Mouse (Mus musculus) heart, embryonic 11.5 days (tissue): Measurements from ENCODE around the gene Siah2. TPM values are rescaled to one million over a fixed set of nuclear protein-coding genes. Genes with fewer than 3 reads are reported as not detected.

Experiments used
- ATAC-seq: fragments of 200-750 bp; cut with Nextera tagmentation; replicated peaks from 2 replicates; pipeline ENCODE4 v1.8.0; 2017; ENCODE audit warnings: moderate library complexity; ENCODE audit not compliant: insufficient number of reproducible peaks, low FRiP score, low TSS enrichment
- H3K27ac ChIP-seq: fragments of 300-500 bp; sonication (generic); 2 replicates; pipeline ENCODE4 v1.5.1; 2014; ENCODE audit warnings: mild to moderate bottlenecking, low read depth, low read length
- H3K27me3 ChIP-seq: fragments of 300-500 bp; sonication (generic); 2 replicates; pipeline ENCODE4 v1.6.1; 2014; ENCODE audit warnings: mild to moderate bottlenecking, low read length, mixed read lengths; ENCODE audit not compliant: control insufficient read depth, insufficient read depth
- H3K36me3 ChIP-seq: fragments of 300-500 bp; sonication (generic); 2 replicates; pipeline ENCODE4 v1.6.1; 2014; ENCODE audit warnings: mild to moderate bottlenecking, low read length, moderate library complexity, mixed read lengths; ENCODE audit not compliant: control insufficient read depth, insufficient read depth
- H3K4me1 ChIP-seq: fragments of 300-500 bp; sonication (generic); 2 replicates; pipeline ENCODE4 v1.6.1; 2014; ENCODE audit warnings: low read length; ENCODE audit not compliant: control insufficient read depth, insufficient read depth
- H3K4me2 ChIP-seq: fragments of 300-500 bp; sonication (generic); 2 replicates; pipeline ENCODE4 v1.6.1; 2014; ENCODE audit warnings: mild to moderate bottlenecking, moderate library complexity
- H3K4me3 ChIP-seq: fragments of 300-500 bp; sonication (generic); 2 replicates; pipeline ENCODE4 v1.5.1; 2014; ENCODE audit warnings: low read depth, low read length
- H3K9ac ChIP-seq: fragments of 300-500 bp; sonication (generic); 2 replicates; pipeline ENCODE4 v1.6.1; 2014; ENCODE audit warnings: mild to moderate bottlenecking, low read depth, low read length, moderate library complexity
- H3K9me3 ChIP-seq: fragments of 300-500 bp; sonication (generic); replicated peaks from 2 replicates; pipeline ENCODE4 v1.6.1; 2016; ENCODE audit warnings: low read length; ENCODE audit not compliant: control insufficient read depth
- WGBS: fragments of 180-500 bp; shearing (Covaris S2); extraction: QIAGEN DNeasy Blood & Tissue Kit; methylation state at CpG from one replicate; pipeline ENCODE4 v1.1.7; 2014; ENCODE audit not compliant: insufficient replicate concordance; 5-methylcytosine and 5-hydroxymethylcytosine counted together
- polyA plus RNA-seq: library from polyadenylated mRNA; unstranded; fragments of >200 nt; fragmentation: Nextera tagmentation; extraction: Ambion mirVana; gene quantifications from 2 replicates; pipeline ENCODE4 v1.2.1, GENCODE M21; 2014

Gene Siah2
- polyA plus RNA-seq, 1 experiment from 2014 or later, result 5.4 TPM

GRCm38 (mm10) chr3:58689721-58690120 lies 2.5 kb downstream of the Siah2 start:
- WGBS, result 51% methylated on average over 3 of the region's 3 CpGs
- Histone ChIP-seq H3K9ac (no peak overlapping the region), H3K27me3 (no peaks in the 10 kb centered on the region), H3K9me3 (no peaks in the 10 kb centered on the region), H3K27ac (no peak overlapping the region), H3K4me1 (peaks cover 11% of the 10 kb centered on the region), H3K36me3 (no peaks in the 10 kb centered on the region), H3K4me2 (peak overlapping the region; percentile 91), H3K4me3 (no peak overlapping the region)
- no peak for ATAC-seq

DNA sequence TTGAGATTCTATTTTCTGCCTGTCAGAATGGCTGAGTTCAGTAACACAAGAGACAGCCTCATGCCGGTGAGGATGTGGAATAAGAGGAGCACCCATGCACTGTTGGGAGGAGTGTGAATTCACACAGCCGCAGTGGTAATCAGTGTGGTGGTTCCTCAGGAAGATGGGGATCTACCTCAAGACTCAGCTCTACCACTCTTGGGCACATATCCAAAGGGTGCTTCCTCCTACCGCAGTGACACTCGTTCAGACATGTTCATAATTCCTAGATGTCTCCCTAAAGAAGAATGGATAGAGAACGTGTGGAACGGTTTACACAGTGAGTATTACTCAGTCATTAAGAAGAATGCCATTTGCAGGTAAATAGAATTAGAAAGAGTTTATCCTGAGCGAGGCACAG lies 3.1 kb downstream of the Siah2 start:
- Histone ChIP-seq H3K4me3 (no peak overlapping the region), H3K27ac (no peak overlapping the region), H3K27me3 (no peaks in the 10 kb centered on the region), H3K36me3 (no peaks in the 10 kb centered on the region), H3K4me1 (peaks cover 11% of the 10 kb centered on the region), H3K4me2 (no peak overlapping the region), H3K9ac (no peak overlapping the region), H3K9me3 (no peaks in the 10 kb centered on the region)
- 87% methylated on average over 7 of the region's 7 CpGs for WGBS
- no peak for ATAC-seq

DNA sequence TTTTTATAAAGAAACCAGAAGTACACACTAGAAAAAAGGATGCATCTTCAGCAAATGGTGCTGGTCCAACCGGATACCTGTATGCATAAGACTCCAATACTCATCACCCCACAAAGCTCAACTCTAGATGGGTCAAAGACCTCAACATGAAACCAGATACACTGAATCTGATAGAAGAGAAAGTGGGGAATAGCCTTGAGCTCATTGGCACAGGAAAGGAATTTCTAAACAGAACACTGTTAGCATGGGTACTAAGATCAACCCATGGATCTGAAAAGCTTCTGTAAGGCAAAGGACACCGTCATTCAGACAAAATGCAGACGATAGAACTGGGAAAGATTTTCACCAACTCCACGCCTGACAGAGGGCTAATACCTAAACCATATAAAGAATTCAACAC lies 3.6 kb downstream of the Siah2 start:
- Histone ChIP-seq H3K4me3 (no peak overlapping the region), H3K9me3 (no peaks in the 10 kb centered on the region), H3K4me1 (peaks cover 11% of the 10 kb centered on the region), H3K4me2 (no peak overlapping the region), H3K36me3 (no peaks in the 10 kb centered on the region), H3K27ac (no peak overlapping the region), H3K27me3 (no peaks in the 10 kb centered on the region), H3K9ac (no peak overlapping the region)
- ATAC-seq, result no peak
- WGBS, result 89% methylated on average over 4 of the region's 4 CpGs

DNA sequence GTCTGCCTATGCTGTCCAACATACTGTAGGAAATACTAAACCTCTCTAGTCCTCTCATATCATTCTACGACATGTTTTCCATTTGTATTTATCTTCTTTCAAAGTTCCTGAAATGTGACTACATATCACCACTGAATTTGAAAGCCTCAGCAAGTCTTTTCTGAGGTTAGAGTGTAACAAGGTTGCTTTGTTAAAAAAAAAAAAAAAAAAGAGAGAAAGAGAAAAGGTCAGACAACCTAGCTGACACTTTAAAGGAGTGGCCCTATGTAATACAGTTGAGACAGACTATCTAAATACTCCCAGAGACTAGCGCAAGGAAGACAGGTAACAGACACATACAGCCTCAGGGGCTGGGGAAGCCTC lies 5.3 kb downstream of the Siah2 start:
- 78% methylated on average over 2 of the region's 2 CpGs for WGBS
- H3K4me3 ChIP-seq, result no peak overlapping the region
- H3K9me3 ChIP-seq, result no peaks in the 10 kb centered on the region
- H3K4me1 ChIP-seq, result peaks cover 8% of the 10 kb centered on the region
- no peak overlapping the region for H3K9ac ChIP-seq
- H3K27me3 ChIP-seq, result no peaks in the 10 kb centered on the region
- no peak for ATAC-seq
- no peak overlapping the region for H3K27ac ChIP-seq
- no peaks in the 10 kb centered on the region for H3K36me3 ChIP-seq
- no peak overlapping the region for H3K4me2 ChIP-seq

GRCm38 (mm10) chr3:58686206-58686921 lies 5.8 kb downstream of the Siah2 start:
- Histone ChIP-seq H3K4me2 (no peak overlapping the region), H3K9ac (no peak overlapping the region), H3K27ac (no peak overlapping the region), H3K9me3 (no peaks in the 10 kb centered on the region), H3K36me3 (no peaks in the 10 kb centered on the region), H3K27me3 (no peaks in the 10 kb centered on the region), H3K4me3 (no peak overlapping the region), H3K4me1 (peaks cover 8% of the 10 kb centered on the region)
- no peak for ATAC-seq
- 78% methylated on average over 7 of the region's 7 CpGs for WGBS

GRCm38 (mm10) chr3:58685396-58685795 lies 6.8 kb downstream of the Siah2 start:
- H3K36me3 ChIP-seq, result no peaks in the 10 kb centered on the region
- H3K9ac ChIP-seq, result no peak overlapping the region
- H3K27me3 ChIP-seq, result no peaks in the 10 kb centered on the region
- no peak overlapping the region for H3K4me2 ChIP-seq
- H3K4me3 ChIP-seq, result no peak overlapping the region
- ATAC-seq, result no peak
- no peaks in the 10 kb centered on the region for H3K9me3 ChIP-seq
- H3K27ac ChIP-seq, result no peak overlapping the region
- peaks cover 11% of the 10 kb centered on the region for H3K4me1 ChIP-seq
- WGBS, result 83% methylated on average over 3 of the region's 3 CpGs

DNA sequence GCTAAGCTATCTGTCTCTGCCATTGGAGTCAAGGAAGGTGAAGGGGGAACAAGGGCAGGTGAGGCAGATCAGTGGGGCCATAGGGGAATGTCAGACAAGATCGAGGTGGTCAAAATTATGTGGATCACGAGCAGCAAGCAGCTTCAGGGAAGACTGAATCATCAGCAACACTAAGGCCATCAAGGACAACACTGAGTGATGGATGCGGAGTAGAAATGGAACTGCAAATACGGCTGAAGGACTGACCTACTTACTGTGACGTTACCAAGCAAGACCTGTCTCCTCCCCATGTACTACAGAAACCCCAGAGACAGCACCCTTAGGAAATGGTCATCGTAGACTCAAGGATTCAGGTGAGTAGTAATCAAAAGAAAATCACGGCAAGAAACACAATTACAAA lies 8.9 kb downstream of the Siah2 start:
- Histone ChIP-seq H3K27me3 (no peaks in the 10 kb centered on the region), H3K9ac (no peak overlapping the region), H3K4me1 (peaks cover 20% of the 10 kb centered on the region), H3K4me2 (no peak overlapping the region), H3K4me3 (no peak overlapping the region), H3K36me3 (no peaks in the 10 kb centered on the region), H3K27ac (no peak overlapping the region), H3K9me3 (no peaks in the 10 kb centered on the region)
- 78% methylated on average over 7 of the region's 7 CpGs for WGBS
- no peak for ATAC-seq

- Histone ChIP-seq H3K27ac (no peak overlapping the region), H3K9ac (no peak overlapping the region), H3K27me3 (no peaks in the 10 kb centered on the region), H3K4me1 (peaks cover 22% of the 10 kb centered on the region), H3K4me3 (no peak overlapping the region), H3K36me3 (no peaks in the 10 kb centered on the region), H3K4me2 (no peak overlapping the region), H3K9me3 (no peaks in the 10 kb centered on the region)
- no peak for ATAC-seq
- 71% methylated on average over 4 of the region's 4 CpGs for WGBS
Measured at GRCm38 (mm10) chr3:58682336-58682735, 9.9 kb downstream of the Siah2 start.

- Histone ChIP-seq H3K27me3 (no peaks in the 10 kb centered on the region), H3K4me1 (peaks cover 25% of the 10 kb centered on the region), H3K9me3 (no peaks in the 10 kb centered on the region), H3K4me2 (no peak overlapping the region), H3K4me3 (no peak overlapping the region), H3K27ac (no peak overlapping the region), H3K9ac (no peak overlapping the region), H3K36me3 (no peaks in the 10 kb centered on the region)
- WGBS, result 48% methylated on average over 2 of the region's 2 CpGs
- no peak for ATAC-seq
Measured at GRCm38 (mm10) chr3:58681831-58682230, 10.4 kb downstream of the Siah2 start.
